Mouse (Mus musculus): Measurements from ENCODE around the gene Ddx42.
"Not testable (repeated sequence)": the region's sequence is repeated elsewhere in the genome, so short reads cannot be mapped to it uniquely, and the experiment has no call there.

DNA sequence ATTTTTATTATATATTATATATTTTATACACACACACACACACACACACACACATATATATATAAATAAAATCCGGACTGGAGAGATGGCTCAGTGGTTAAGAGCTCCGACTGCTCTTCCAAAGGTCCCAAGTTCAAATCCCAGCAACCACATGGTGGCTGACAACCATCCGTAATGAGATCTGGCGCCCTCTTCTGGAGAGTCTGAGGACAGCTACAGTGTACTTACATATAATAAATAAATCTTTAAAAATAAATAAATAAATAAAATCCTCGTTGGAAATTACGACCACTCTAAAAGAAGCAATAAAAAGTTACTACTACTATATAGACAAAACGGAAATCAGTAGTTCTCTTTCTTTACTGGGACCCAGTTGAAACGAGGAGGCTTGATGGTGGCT is 17.3 kb downstream of the Ddx42 start:
- TF ChIP-seq CTCF (IDR thresholded peaks at IDR 0.05; ENCODE audit: extremely low read depth, insufficient read length, insufficient replicate concordance, low read depth, low read length); POLR2A (IDR thresholded peaks at IDR 0.05; ENCODE audit: low read depth, low read length): not testable (repeated sequence)
